Mouse (Mus musculus) CD4-positive, CD25-positive, alpha-beta regulatory T cell, adult 2 months (primary cell): ENCODE results near the gene Olfr1053.
"Not testable (repeated sequence)": the region's sequence is repeated elsewhere in the genome, so short reads cannot be mapped to it uniquely, and the experiment has no call there.

Experiments used
- DNase-seq: peaks from one replicate; pipeline ENCODE4 v3.0.0-alpha.2; 2012; ENCODE audit warnings: low read depth, low spot score

The Olfr1053 gene

DNA sequence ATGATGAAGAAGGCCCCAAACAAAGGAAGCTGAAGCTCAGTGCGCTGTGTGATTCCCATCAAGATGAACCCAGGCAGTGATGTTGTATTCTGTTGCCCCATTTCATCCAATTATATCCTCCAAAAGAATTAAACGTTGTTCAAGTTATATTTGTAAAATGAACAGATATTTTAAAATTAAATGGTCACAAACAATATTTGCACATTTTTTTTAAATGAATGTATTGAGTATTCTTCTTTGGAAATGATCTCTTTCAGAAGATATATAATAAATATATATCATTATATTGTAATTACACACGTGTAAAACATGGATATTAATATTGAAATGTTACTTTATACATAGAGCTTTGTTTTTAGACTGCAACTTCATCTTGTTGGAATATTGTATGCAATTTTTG, at the start of gene Olfr1053:
TSS of gene Olfr1053 (minus strand) at position 101 of the 400 bp plus-strand sequence.
- DNase-seq = no peak

DNA sequence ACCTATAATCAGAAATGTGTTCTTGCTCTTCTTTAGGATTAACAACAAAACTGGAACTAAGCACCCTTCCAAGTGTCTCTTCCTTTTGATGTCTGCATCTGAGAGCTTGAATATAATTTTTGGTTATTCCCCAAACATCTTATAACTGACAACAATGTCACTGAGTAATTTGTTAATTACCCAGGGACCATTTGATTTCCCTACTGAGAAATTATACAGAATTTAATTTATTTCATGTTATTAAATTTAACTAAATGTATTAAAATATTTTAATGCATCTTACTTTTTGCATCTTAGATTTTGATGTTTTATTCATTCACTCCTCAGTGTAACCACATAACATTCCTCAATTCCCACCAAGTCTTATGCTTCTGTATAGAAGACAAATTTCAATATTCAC, 47.3 kb upstream of the Olfr1053 start, which contains the start of gene Olfr1056:
TSS of gene Olfr1056 (minus strand) at position 101 of the 400 bp plus-strand sequence.
- DNase-seq = no peak

- DNase-seq = not testable (repeated sequence)
Observed at GRCm38 (mm10) chr2:86351751-86352150, 36.7 kb upstream of the Olfr1053 start.

GRCm38 (mm10) chr2:86350184-86350583, 35.1 kb upstream of the Olfr1053 start, which contains the start of gene Olfr1055:
Olfr1055 (minus strand) TSS chr2:86350284.
- DNase-seq = no peak

GRCm38 (mm10) chr2:86335333-86335732, 20.2 kb upstream of the Olfr1053 start, which contains the start of gene Olfr1054:
Olfr1054 (minus strand) TSS chr2:86335433.
- no peak for DNase-seq

DNA sequence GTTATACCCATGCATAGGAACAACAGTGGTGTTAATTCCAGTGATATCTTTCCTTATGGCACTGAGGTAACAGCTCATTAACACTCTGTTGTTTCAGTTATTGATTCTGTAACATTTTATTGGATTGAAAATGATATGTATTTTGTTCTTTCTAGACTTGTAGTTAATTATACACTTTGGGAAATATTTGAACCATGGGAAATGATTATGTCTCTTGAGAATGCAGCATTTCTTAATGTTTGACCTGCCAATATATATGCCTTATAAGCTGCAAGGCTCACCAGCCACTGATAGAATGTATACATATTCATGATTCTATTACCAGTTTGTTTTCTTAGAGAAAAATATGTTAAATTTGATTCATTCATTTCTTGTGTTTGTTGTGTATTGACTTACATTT, 22.9 kb downstream of the Olfr1053 start, which contains the start of gene Olfr1052:
TSS of gene Olfr1052 (plus strand) at position 301 of the 400 bp plus-strand sequence.
- DNase-seq = no peak

DNA sequence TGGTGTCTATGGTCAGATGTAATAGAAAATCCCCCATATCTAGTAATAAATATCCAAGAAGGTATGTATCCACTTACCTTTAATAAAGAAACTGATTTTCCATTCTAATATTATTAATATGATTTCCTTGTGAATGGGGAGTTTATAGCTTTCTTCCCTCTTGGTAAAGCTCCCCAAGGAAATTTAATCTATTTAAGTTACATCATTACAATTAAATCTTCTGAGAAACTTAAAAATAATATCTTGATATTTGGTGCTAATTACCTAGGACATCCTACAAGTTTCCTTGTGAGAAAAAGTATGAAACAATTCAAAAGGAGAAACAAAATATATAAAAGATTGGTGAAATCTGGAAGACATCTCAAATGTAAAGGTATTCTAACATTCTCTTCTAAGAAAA, 36.1 kb downstream of the Olfr1053 start, which contains the start of gene Olfr1051:
TSS of gene Olfr1051 (minus strand) at position 101 of the 400 bp plus-strand sequence.
- not testable (repeated sequence) for DNase-seq
